Mouse (Mus musculus) hindlimb bud, embryonic 11.5 days (tissue): ENCODE measurements around the gene Ghrhr.

ENCODE experiments used
- DNase-seq: peaks from one replicate; pipeline ENCODE4 v3.0.0-alpha.2; 2012; ENCODE audit warnings: low read depth, low spot score; ENCODE audit errors: extremely low spot score

Gene Ghrhr

DNA sequence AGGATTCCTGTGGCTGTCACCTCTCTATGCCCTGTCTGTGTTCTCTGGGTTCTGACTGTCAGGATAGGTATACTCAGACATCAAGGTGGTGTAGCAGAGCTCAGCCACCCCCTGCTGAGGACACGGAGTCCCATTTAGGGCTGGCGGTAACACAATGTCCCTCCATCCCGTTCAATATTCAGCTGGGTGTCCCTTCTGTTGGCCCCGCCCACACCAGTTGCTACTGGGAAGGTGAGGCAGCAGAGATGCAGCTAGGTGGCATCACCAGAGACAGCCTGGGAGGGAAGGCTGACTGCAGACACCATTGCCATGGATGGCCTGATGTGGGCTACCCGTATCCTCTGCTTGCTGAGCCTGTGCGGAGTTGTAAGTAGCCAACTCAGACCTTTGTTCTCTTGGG is at the start of gene Ghrhr:
TSS of gene Ghrhr (plus strand) at position 220 of the 400 bp plus-strand sequence.
- no peak for DNase-seq

DNA sequence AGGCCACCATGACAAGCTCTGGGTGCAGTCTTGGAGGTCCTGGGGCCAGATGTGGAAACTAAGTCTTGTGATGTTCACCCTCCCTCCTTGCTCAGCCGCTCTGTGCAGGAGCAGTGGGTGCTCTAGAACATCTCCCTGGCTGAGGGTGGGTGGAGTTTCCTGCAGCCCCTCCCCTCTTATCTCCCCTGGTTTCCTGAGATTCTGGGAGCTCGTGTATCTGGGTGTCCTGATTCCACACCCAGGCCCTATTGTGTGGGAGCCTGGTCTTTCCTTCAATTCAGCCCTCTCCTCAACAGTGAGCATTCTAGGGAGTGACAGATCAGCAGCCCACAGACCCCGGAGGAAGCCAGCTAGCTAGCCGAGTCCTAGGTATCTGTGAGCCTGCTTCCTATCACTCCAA is 49.8 kb upstream of the Ghrhr start:
- no peak for DNase-seq

GRCm38 (mm10) chr6:55327326-55327725 is 48.8 kb upstream of the Ghrhr start:
- no peak for DNase-seq

- DNase-seq, result no peak
These were observed 47.9 kb upstream of the Ghrhr start for GRCm38 (mm10) chr6:55328179-55328578.

GRCm38 (mm10) chr6:55331315-55331714 is 44.8 kb upstream of the Ghrhr start:
- DNase-seq, result no peak

- no peak for DNase-seq
These were observed 43.9 kb upstream of the Ghrhr start for GRCm38 (mm10) chr6:55332100-55332772.

DNA sequence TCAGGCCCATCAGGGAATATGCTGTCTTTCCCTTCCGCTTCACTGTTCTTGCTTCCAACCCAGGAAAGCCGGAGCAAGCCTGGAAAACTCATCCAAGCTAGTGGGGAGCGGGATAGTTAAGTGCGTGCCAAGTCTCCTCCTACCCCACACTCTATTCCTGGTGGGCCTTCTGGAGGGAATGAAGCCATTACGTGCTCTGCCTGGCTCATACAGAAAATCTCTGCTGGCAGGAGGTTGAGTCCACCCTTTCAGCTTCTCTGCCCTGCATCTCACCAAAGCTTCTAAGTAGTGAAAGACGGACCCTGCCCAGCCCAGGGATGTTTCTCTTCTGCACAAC is 43.4 kb upstream of the Ghrhr start:
- no peak for DNase-seq

- no peak for DNase-seq
These were observed 40.0 kb upstream of the Ghrhr start, which contains the start of gene Aqp1 for GRCm38 (mm10) chr6:55335989-55336514. Gene Aqp1 (plus strand): TSS chr6:55336432.

DNA sequence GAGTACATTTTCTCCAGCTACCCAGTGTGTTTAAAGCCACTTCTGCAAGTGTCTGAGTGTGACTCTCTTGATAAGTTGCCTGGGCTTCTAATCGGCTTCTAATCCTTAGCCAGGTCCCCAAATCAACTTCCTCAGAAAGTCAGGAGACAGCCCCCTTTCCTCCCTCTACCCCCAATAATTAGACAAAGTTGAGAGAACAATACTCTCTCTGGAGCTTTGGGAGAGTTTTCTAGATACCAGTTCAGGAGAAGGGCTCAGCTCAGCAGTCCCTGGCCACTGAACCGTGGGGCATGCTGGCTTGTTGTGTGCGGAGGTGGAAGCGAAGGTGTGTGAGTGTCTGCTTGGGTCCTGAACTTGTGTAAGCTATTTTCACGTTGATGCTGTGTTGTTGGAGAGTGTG is 38.9 kb upstream of the Ghrhr start:
- DNase-seq, result no peak

DNA sequence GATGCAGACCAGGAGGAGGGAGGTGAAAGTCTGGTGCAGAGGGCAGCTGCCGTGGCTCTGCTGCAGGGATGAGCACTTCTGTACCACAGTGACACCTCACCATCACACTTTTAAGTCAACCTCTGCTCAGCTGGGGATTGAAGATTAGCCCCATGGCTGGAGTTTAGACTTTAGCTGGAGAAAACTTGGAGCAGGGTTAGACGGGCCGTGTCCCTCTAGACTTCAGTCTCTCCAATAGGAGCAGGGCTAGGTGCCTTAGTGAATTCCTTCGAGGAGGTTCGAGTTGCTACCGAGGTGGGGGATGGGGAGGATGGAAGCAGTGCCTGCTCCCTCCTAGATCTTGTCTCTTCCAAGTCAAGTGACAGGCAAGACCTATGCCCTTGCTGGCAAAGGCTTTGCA is 38.0 kb upstream of the Ghrhr start:
- no peak for DNase-seq

DNA sequence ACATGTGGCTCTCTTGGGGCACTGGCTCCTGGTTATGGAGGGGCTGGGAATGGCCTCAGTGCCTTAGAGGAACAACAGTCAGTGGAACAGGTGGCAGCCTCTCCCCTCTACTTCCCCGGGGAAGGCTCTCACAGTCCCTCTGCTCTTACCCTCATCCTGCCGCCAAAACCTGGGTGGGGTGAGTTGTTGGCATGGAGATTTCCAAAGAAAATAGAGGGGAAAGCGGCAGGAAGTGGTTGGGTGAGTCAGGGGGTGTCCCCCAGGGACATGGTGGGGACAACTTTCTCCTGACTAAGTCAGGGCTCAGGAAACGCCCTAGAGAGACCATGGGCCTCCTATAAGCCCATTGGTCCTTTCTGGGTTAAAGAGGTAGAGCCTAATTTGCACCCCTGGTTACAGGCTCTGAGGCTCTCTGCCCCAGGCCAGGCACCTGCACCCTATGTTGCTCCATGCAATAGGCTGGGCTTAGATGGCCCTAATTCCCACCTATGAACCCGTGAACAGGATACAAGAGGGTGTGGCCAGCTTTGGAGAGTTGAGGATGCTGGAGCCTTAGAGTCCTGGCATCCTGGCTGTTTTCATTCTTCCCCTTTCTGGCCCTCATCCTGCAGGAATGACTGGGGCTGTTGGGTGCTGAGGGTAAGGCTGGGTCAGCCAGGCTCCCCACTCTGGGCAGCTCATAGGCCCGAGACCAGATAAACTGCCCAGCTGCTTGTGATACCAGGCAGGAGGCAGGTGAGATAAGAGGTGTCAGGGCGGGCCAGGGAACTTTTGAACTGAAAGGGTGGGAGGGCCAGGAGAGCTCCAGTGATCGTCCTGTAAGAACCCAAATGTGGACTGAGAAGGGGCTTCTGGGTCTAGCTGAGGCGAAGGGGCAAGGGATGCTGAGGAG is 36.9 kb upstream of the Ghrhr start:
- no peak for DNase-seq

- no peak for DNase-seq
These were observed 34.4 kb upstream of the Ghrhr start for GRCm38 (mm10) chr6:55341688-55342087.

GRCm38 (mm10) chr6:55342328-55342727 is 33.8 kb upstream of the Ghrhr start:
- no peak for DNase-seq

DNA sequence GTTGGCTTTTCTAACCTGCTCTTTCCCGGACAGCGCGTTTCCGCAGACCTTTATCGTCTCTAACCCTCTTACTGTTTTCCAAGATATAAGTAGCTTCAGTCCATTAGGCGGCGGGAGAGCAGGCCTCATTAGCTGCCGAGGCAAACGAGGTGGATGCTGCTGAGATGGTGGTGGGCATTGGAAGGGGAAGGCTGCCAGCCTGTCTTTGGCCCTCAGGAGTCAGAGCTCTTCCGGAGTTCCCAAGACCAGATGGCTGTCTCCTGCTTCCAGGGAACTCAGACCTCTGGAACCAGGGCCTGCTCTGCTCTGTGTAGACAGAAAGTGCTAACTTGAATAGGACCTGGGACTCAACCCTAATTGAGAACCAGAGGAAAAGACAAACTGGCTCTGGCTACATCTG is 32.6 kb upstream of the Ghrhr start:
- no peak for DNase-seq

DNA sequence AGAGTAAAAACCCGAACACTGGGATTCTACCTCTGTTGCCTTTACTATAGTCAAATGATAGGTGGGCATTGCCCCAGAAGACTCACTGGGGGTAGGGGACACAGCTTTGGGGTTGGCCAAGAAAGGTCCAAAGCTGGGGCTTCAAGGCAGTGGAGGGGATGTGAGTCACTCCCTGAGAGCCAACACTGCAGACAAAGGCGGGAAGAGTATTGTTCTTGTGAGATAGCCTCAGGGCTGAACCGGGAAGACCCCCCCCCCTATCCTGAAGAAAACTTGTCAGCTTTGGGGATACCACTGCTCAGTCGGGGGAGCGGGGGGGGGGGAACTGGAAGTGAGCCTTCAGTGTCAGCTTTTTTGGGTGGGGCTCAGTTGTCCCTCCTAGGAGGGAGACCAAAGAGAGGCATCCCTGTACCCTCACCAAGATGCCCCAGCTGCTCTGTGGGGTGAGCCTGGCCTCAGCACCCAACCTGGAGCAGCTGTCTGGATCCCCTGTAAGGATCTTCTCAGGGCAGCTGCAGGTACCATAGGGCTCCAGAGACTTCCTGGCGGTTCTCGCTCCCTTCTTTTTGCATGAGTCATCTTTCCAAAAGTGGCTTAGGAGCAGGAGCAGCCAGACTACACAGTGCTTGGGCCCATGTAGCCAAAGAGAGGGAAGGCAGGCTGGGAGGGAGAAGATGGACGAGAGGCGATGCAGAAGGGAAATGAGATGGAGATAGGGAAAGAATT is 31.6 kb upstream of the Ghrhr start:
- DNase-seq, result no peak

DNA sequence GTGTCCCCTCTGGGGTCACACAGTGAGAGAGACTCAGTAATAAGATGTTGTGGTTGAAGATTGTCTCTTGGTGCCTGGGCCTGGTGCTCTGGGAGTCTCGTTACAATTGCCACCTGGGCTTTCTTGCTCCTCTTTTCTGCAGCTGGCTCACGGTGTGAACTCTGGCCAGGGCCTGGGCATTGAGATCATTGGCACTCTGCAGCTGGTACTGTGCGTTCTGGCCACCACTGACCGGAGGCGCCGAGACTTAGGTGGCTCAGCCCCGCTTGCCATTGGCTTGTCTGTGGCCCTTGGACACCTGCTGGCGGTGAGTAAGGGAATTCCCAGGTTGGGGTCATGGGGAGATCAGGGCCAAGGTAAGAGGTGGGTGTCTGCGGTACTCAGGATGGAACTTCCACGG is 30.8 kb upstream of the Ghrhr start:
- no peak for DNase-seq

- no peak for DNase-seq
These were observed 29.6 kb upstream of the Ghrhr start for GRCm38 (mm10) chr6:55346491-55346890.

DNA sequence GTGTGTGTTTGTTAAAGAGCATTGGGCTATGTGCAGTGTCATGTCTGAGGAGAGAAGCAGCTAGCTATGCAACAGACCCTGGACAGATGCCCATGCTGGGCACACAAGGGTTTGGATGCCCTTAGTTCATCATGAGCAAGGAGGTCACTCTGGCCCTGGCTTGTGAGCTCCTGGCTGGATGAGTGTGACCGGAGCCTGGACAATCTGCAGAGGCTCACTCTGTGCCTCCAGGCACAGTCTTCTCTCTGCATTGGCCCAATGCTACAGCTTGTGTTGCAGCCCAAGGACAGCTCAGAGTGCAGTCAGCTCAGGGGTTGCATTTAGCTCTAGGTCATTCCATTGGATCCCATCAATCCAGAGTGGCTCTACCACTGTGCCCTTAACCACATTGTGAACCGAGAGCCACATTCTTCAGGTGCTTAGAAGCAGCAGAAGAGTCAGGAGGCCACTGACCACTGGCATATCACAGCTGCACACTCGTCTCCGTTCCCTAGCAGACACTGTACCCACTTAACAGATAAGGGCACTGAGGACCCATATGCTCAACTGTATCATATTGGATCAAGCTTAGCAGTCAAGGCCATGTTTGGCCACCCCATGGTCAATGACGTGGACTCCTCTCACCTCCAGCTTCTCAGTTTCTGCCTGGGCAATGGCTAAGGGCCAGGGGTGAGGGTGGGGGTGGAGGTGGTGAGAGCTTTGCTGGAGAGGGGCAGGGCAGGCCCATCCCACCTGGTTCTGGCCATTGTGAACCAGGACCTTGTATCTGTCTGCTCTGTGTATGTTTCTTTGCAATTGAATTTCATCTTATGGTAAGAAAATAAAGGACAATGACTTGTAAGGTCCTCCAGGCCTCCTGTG is 28.2 kb upstream of the Ghrhr start:
- DNase-seq, result no peak

DNA sequence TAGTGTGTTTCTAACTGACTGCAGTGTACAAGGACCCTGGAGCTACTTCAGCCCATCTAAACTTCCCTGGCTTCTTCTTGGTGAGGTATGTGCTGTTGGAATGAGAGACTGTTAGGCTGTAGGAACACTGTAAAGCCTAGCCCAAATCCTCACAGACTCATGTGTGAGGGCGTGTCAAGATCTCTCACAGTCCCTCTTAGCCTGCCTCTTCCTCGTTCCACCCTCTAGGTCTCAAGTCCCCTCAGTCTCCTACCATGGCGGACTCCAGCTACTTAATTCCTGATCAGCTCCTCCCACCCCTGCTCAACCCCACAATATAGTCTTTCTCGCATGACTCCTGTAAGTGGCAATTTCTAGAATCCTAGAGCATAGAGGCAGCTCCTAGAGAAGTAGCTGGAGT is 26.9 kb upstream of the Ghrhr start:
- no peak for DNase-seq

DNA sequence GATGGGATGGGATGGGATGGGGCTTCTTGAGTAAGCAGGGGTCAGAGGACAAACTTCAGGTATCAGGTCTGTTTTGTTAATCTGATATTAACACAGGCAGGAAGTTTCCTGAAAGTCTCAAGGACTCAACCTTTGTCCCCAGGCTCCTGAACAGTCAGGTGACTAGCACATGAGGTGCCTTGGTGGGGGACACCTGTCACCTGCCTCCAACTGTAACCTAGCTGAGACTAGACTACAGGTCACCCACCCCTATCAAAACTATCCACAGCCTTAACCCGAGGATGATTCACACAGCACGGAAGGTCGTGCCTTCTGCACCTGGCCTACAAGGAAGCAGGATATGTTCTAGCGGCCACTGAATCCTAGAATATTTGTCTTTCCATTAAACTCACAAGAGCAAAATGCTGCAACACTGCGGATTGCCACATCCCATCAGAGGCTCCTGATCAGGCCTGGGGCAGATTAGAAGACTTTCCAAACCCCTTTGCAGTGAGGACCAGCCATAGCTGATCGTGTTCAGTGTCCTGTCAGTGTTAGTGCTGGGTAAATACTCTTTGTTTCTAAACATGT is 25.6 kb upstream of the Ghrhr start:
- DNase-seq, result no peak
